Mouse (Mus musculus) liver, embryonic 14.5 days (tissue): ENCODE results near the gene Fat3. TPM values are rescaled to one million over a fixed set of nuclear protein-coding genes. Genes with fewer than 3 reads are reported as not detected.

Experiments
- ATAC-seq: fragments of 200-750 bp; cut with Nextera tagmentation; 2 replicates; pipeline ENCODE4 v1.8.0; 2017; ENCODE audit warnings: moderate number of reproducible peaks, mild to moderate bottlenecking, moderate library complexity; ENCODE audit not compliant: insufficient read depth
- DNase-seq, 3 experiments: peaks; one replicate each; pipeline ENCODE4 v3.0.0-alpha.2; 2012 to 2013; ENCODE audit warnings: low read depth in 3 of 3, low spot score in 3 of 3
- H3K27ac ChIP-seq: fragments of 300-500 bp; sonication (generic); 2 replicates; pipeline ENCODE4 v1.5.1; 2014; ENCODE audit warnings: moderate library complexity, mild to moderate bottlenecking, control low read depth, inconsistent platforms
- H3K27me3 ChIP-seq: fragments of 300-500 bp; sonication (generic); 2 replicates; pipeline ENCODE4 v1.6.1; 2014; ENCODE audit warnings: mild to moderate bottlenecking, low read length, moderate library complexity; ENCODE audit not compliant: control insufficient read depth, insufficient read depth
- H3K36me3 ChIP-seq: fragments of 300-500 bp; sonication (generic); replicated peaks from 2 replicates; pipeline ENCODE4 v1.6.1; 2014; ENCODE audit warnings: low read depth; ENCODE audit not compliant: control insufficient read depth, insufficient read depth
- H3K4me1 ChIP-seq, 2 experiments: fragments of 200-500 bp in 1 of 2; fragments of 300-500 bp in 1 of 2; sonication (generic) in 1 of 2; replicated peaks; 2 replicates each; pipeline ENCODE4 v1.6.1; 2012 to 2014; ENCODE audit warnings: antibody characterized with exemption in 1 of 2, inconsistent platforms in 1 of 2, low read length in 1 of 2; ENCODE audit not compliant: control insufficient read depth in 2 of 2, insufficient read depth in 2 of 2
- H3K4me2 ChIP-seq: fragments of 300-500 bp; sonication (generic); 2 replicates; pipeline ENCODE4 v1.6.1; 2014; ENCODE audit warnings: low read depth, mild to moderate bottlenecking, control low read depth, moderate library complexity
- H3K4me3 ChIP-seq, 2 experiments: fragments of 200-500 bp in 1 of 2; fragments of 300-500 bp in 1 of 2; sonication (generic) in 1 of 2; 2 replicates each; pipeline ENCODE4 v1.5.1; 2012 to 2014; ENCODE audit warnings: low read depth in 2 of 2, low read length in 2 of 2, mild to moderate bottlenecking in 2 of 2, control low read depth in 1 of 2, inconsistent platforms in 1 of 2, moderate library complexity in 1 of 2; ENCODE audit not compliant: insufficient read depth in 1 of 2
- H3K9ac ChIP-seq: fragments of 300-500 bp; sonication (generic); replicated peaks from 2 replicates; pipeline ENCODE4 v1.6.1; 2014; ENCODE audit warnings: mild to moderate bottlenecking, control low read depth, moderate library complexity
- H3K9me3 ChIP-seq: fragments of 300-500 bp; sonication (generic); 2 replicates; pipeline ENCODE4 v1.6.1; 2016; ENCODE audit warnings: low read length, mixed read lengths; ENCODE audit not compliant: control insufficient read depth
- CTCF ChIP-seq: IDR thresholded peaks from 2 replicates; pipeline ENCODE4 v1.5.1; 2016; ENCODE audit warnings: antibody characterized with exemption, low read depth, control low read depth
- EP300 ChIP-seq: IDR thresholded peaks from 2 replicates; pipeline ENCODE4 v1.6.1; 2016; ENCODE audit warnings: antibody characterized with exemption, low read depth
- WGBS: fragments of 180-500 bp; shearing (Covaris S2); extraction: QIAGEN DNeasy Blood & Tissue Kit; methylation state at CpG from one replicate; pipeline ENCODE4 v1.1.7; 2014; ENCODE audit not compliant: insufficient replicate concordance; 5-methylcytosine and 5-hydroxymethylcytosine counted together
- polyA plus RNA-seq, 2 experiments: library from polyadenylated mRNA; depleted of rRNA in 1 of 2; stranded (reverse) in 1 of 2; unstranded in 1 of 2; fragments of >200 nt; fragmentation: Nextera tagmentation in 1 of 2; extraction: Ambion mirVana in 1 of 2; gene quantifications; 2 replicates each; pipeline versions ENCODE4 v1.2.1 to v1.2.3; 2012 to 2014

Gene Fat3
- polyA plus RNA-seq, 2 experiments: 0.06 TPM; not detected in 1

- Histone ChIP-seq H3K4me3 (no peak overlapping the region), H3K27me3 (peaks cover 40% of the 10 kb centered on the region), H3K4me1 (no peaks in the 10 kb centered on the region), H3K9ac (no peak overlapping the region), H3K4me2 (no peak overlapping the region), H3K9me3 (no peaks in the 10 kb centered on the region), H3K27ac (no peak overlapping the region), H3K36me3 (no peaks in the 10 kb centered on the region)
- no peak for ATAC-seq
- TF ChIP-seq EP300 (no peak), CTCF (no peak)
- no peak for DNase-seq
- 9% methylated on average over 4 of the region's 4 CpGs for WGBS
These were observed 2.2 kb downstream of the Fat3 start for GRCm38 (mm10) chr9:16498876-16499275.

DNA sequence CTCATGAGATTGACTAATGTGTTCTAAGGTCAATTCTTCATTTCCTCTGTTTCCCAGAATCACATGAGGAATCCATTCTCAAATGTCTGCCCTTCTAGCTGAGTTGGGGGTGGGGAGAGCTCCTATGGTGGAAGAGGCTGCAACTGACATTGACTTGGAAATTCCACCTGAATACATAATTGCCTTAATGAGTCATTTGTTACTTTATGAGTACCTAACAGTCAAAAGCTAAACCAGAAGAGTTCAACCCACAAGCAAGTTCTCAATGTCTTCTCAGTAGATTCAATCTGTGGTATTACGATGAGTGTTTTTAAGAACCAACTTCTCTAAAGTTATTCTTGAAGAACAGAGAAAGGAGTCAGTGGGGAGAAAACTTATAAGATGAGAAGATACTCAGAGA lies 3.7 kb downstream of the Fat3 start:
- Histone ChIP-seq H3K4me3 (no peak overlapping the region), H3K4me2 (no peak overlapping the region), H3K4me1 (no peaks in the 10 kb centered on the region), H3K9ac (no peak overlapping the region), H3K36me3 (no peaks in the 10 kb centered on the region), H3K27me3 (peaks cover 33% of the 10 kb centered on the region), H3K27ac (no peak overlapping the region), H3K9me3 (no peaks in the 10 kb centered on the region)
- WGBS: 84% methylated on average over 1 of the region's 1 CpGs
- TF ChIP-seq EP300 (no peak), CTCF (no peak)
- no peak for ATAC-seq
- no peak for DNase-seq

DNA sequence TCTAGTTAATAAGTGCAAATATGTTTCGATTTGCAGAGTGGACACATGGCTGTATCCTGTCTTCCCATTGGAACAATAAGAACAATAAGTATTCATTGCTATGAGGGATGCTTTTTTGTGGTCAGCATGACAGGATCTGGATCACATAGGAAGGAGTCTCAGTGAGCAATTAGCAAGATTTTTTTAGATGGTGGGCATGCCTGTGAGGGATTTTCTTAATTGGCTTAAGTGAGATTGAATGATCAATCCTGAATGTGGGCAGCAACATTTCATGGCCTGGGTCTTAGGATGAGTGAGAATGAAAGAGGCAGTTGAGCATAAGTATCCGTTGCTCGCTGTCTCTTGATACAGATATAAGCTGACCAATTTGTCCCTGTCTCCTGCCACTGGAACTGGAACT lies 4.8 kb downstream of the Fat3 start:
- TF ChIP-seq CTCF: no peak
- no peak for TF ChIP-seq EP300
- 60% methylated on average over 3 of the region's 3 CpGs for WGBS
- Histone ChIP-seq H3K9me3 (no peaks in the 10 kb centered on the region), H3K4me1 (no peaks in the 10 kb centered on the region), H3K9ac (no peak overlapping the region), H3K4me3 (no peak overlapping the region), H3K36me3 (no peaks in the 10 kb centered on the region), H3K4me2 (no peak overlapping the region), H3K27ac (no peak overlapping the region), H3K27me3 (peaks cover 22% of the 10 kb centered on the region)
- DNase-seq (no peak), ATAC-seq (no peak)

- 45% methylated on average over 3 of the region's 3 CpGs for WGBS
- no peak overlapping the region for H3K27ac ChIP-seq
These were observed 11.4 kb downstream of the Fat3 start for GRCm38 (mm10) chr9:16489661-16490060.

DNA sequence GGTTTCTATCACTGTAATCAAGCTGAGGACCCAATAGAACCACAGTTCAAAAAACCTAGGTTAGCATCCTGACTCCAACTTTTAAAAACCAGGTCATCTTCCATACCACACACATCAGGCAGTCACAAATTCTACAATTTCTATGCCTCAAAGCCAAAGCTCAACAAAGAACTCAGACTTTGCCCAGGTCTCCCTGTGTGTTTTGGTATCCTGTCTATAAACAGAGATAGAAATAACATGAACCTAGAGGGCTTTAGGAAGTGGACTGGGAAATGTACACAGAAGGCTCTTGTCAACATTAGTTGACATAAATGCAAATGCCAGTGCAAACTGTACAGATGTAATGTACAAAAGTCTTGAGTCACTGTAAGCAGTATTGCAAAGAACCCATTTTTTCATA lies 13.5 kb downstream of the Fat3 start:
- ATAC-seq: no peak
- no peak for TF ChIP-seq CTCF
- no peak for TF ChIP-seq EP300

More at GRCm38 (mm10) chr9:16489661-16490060, 11.4 kb downstream of the Fat3 start:
- H3K4me2 ChIP-seq: no peak overlapping the region
- H3K27me3 ChIP-seq: no peaks in the 10 kb centered on the region
- no peaks in the 10 kb centered on the region for H3K36me3 ChIP-seq
- no peak for TF ChIP-seq EP300
- TF ChIP-seq CTCF: no peak
- peaks cover 0 to 5% of the 10 kb centered on the region in 2 experiments; a peak in 1 of 4 replicates for H3K4me1 ChIP-seq
- no peak for ATAC-seq
- H3K4me3 ChIP-seq: no peak overlapping the region
- H3K9me3 ChIP-seq: no peaks in the 10 kb centered on the region
- no peak for DNase-seq
- no peak overlapping the region for H3K9ac ChIP-seq

GRCm38 (mm10) chr9:16486229-16486628 lies 14.9 kb downstream of the Fat3 start:
- WGBS: 50% methylated on average over 1 of the region's 1 CpGs
- no peaks in the 10 kb centered on the region for H3K9me3 ChIP-seq

More for the DNA sequence above, 13.5 kb downstream of the Fat3 start:
- no peaks in the 10 kb centered on the region for H3K36me3 ChIP-seq
- H3K4me3 ChIP-seq: no peak overlapping the region
- no peak overlapping the region for H3K9ac ChIP-seq
- DNase-seq: no peak
- H3K4me1 ChIP-seq: peaks cover 0 to 5% of the 10 kb centered on the region in 2 experiments; a peak in 1 of 4 replicates
- H3K4me2 ChIP-seq: no peak overlapping the region
- no peaks in the 10 kb centered on the region for H3K9me3 ChIP-seq
- no peak overlapping the region for H3K27ac ChIP-seq
- H3K27me3 ChIP-seq: no peaks in the 10 kb centered on the region

More at GRCm38 (mm10) chr9:16486229-16486628, 14.9 kb downstream of the Fat3 start:
- Histone ChIP-seq H3K27ac (no peak overlapping the region), H3K36me3 (no peaks in the 10 kb centered on the region), H3K27me3 (no peaks in the 10 kb centered on the region), H3K4me1 (peaks cover 0 to 5% of the 10 kb centered on the region in 2 experiments; a peak in 1 of 4 replicates), H3K4me2 (no peak overlapping the region), H3K9ac (no peak overlapping the region), H3K4me3 (no peak overlapping the region)
- TF ChIP-seq CTCF (no peak), EP300 (no peak)
- DNase-seq (no peak), ATAC-seq (no peak)
